Mouse (Mus musculus) neural tube, postnatal 0 days (tissue): ENCODE measurements around the gene Slc15a3. TPM values are rescaled to one million over a fixed set of nuclear protein-coding genes. Genes with fewer than 3 reads are reported as not detected.

Experiments used
- polyA plus RNA-seq: library from polyadenylated mRNA; unstranded; fragments of >200 nt; fragmentation: Nextera tagmentation; extraction: Ambion mirVana; gene quantifications from 2 replicates; pipeline ENCODE4 v1.2.1, GENCODE M21; 2015

Gene Slc15a3
- polyA plus RNA-seq: 0.49 and 0.53 TPM in 2 replicates

GRCm38 (mm10) chr19:10839010-10839892, at the start of gene Slc15a3:
Gene Slc15a3 (plus strand): TSS chr19:10839727.

GRCm38 (mm10) chr19:10829436-10830175, 9.9 kb upstream of the Slc15a3 start, which contains the start of gene Cd6:
Gene Cd6 (minus strand): TSS chr19:10830058.

GRCm38 (mm10) chr19:10869886-10870527, 30.5 kb downstream of the Slc15a3 start, which contains the start of gene Tmem132a:
Gene Tmem132a (minus strand): TSS chr19:10869940.

GRCm38 (mm10) chr19:10881426-10882154, 42.1 kb downstream of the Slc15a3 start, which contains the start of gene Tmem109:
Gene Tmem109 (minus strand): TSS chr19:10882001.

GRCm38 (mm10) chr19:10895016-10895528, 55.5 kb downstream of the Slc15a3 start, which contains the start of gene Prpf19:
Gene Prpf19 (plus strand): TSS chr19:10895231.

Other genes starting within 250 kb of the Slc15a3 start
- gene Ddb1, start 234.4 kb upstream of the Slc15a3 start, polyA plus RNA-seq: 107 and 120 TPM in 2 replicates
- 15.1 and 17.3 TPM in 2 replicates for gene Tkfc, start 234.1 kb upstream of the Slc15a3 start, polyA plus RNA-seq
- 1.8 and 2.3 TPM in 2 replicates for gene Vwce, start 205.5 kb upstream of the Slc15a3 start, polyA plus RNA-seq
- gene Pga5, start 161.7 kb upstream of the Slc15a3 start, polyA plus RNA-seq: 0.17 TPM in 1 of 2 replicates, not detected in the other
- gene Vps37c, start 151.0 kb upstream of the Slc15a3 start, polyA plus RNA-seq: 21.6 and 22.4 TPM in 2 replicates
- 0.18 and 0.21 TPM in 2 replicates for gene Cd5, start 100.7 kb upstream of the Slc15a3 start, polyA plus RNA-seq
- 0.19 TPM in 1 of 2 replicates, not detected in the other for gene Cd6, start 9.7 kb upstream of the Slc15a3 start, polyA plus RNA-seq
- gene Tmem132a, start 30.2 kb downstream of the Slc15a3 start, polyA plus RNA-seq: 97.6 and 125 TPM in 2 replicates
- 44.0 and 44.3 TPM in 2 replicates for gene Tmem109, start 42.3 kb downstream of the Slc15a3 start, polyA plus RNA-seq
- 37.5 and 53.7 TPM in 2 replicates for gene Prpf19, start 55.5 kb downstream of the Slc15a3 start, polyA plus RNA-seq
- gene Zp1, start 80.9 kb downstream of the Slc15a3 start, polyA plus RNA-seq: 0.31 and 0.43 TPM in 2 replicates
- 0.11 and 0.18 TPM in 2 replicates for gene Ptgdr2, start 97.4 kb downstream of the Slc15a3 start, polyA plus RNA-seq
- gene Ccdc86, start 109.5 kb downstream of the Slc15a3 start, polyA plus RNA-seq: 12.8 and 13.1 TPM in 2 replicates
- not detected in 2 replicates for gene Ms4a10, start 134.9 kb downstream of the Slc15a3 start, polyA plus RNA-seq
- gene Ms4a15, start 153.5 kb downstream of the Slc15a3 start, polyA plus RNA-seq: not detected in 2 replicates
- not detected in 2 replicates for gene Ms4a18, start 178.3 kb downstream of the Slc15a3 start, polyA plus RNA-seq
- gene Ms4a8a, start 241.4 kb downstream of the Slc15a3 start, polyA plus RNA-seq: not detected in 2 replicates